Mouse (Mus musculus) E14TG2a.4 (cell line): ENCODE measurements around the gene Plagl2.

Experiments
- CTCF ChIP-seq: conservative IDR thresholded peaks from 2 replicates; pipeline ENCODE4 v1.5.1; 2014; ENCODE audit warnings: low read length
- NANOG ChIP-seq: IDR thresholded peaks from 2 replicates; pipeline ENCODE4 v1.6.1; 2014; ENCODE audit warnings: borderline replicate concordance, low read length, mixed read lengths
- POU5F1 ChIP-seq: IDR thresholded peaks from 2 replicates; pipeline ENCODE4 v1.6.1; 2014; ENCODE audit warnings: low read length, borderline replicate concordance

GRCm38 (mm10) chr2:153198485-153198884 is 42.7 kb downstream of the Plagl2 start:
- TF ChIP-seq CTCF (no peak), POU5F1 (no peak), NANOG (no peak)
